Mouse (Mus musculus) liver, embryonic 13.5 days (tissue): ENCODE results near the gene Trpc7. TPM values are rescaled to one million over a fixed set of nuclear protein-coding genes. Genes with fewer than 3 reads are reported as not detected.

Experiments used
- ATAC-seq: fragments of 200-750 bp; cut with Nextera tagmentation; 2 replicates; pipeline ENCODE4 v1.8.0; 2017; ENCODE audit warnings: low read depth, mild to moderate bottlenecking, moderate number of reproducible peaks, moderate library complexity
- DNase-seq: peaks from one replicate; pipeline ENCODE4 v3.0.0; 2022
- H3K27ac ChIP-seq: fragments of 300-500 bp; sonication (generic); 2 replicates; pipeline ENCODE4 v1.5.1; 2015; ENCODE audit warnings: moderate library complexity, mild to moderate bottlenecking, inconsistent platforms
- H3K27me3 ChIP-seq: fragments of 300-500 bp; sonication (generic); 2 replicates; pipeline ENCODE4 v1.6.1; 2015; ENCODE audit warnings: mild to moderate bottlenecking, inconsistent platforms
- H3K36me3 ChIP-seq: fragments of 300-500 bp; sonication (generic); 2 replicates; pipeline ENCODE4 v1.6.1; 2015; ENCODE audit warnings: mild to moderate bottlenecking, inconsistent platforms
- H3K4me1 ChIP-seq: fragments of 300-500 bp; sonication (generic); replicated peaks from 2 replicates; pipeline ENCODE4 v1.6.1; 2015; ENCODE audit warnings: inconsistent platforms
- H3K4me2 ChIP-seq: fragments of 300-500 bp; sonication (generic); 2 replicates; pipeline ENCODE4 v1.6.1; 2015; ENCODE audit warnings: inconsistent platforms, mild to moderate bottlenecking, moderate library complexity
- H3K4me3 ChIP-seq: fragments of 300-500 bp; sonication (generic); replicated peaks from 2 replicates; pipeline ENCODE4 v1.5.1; 2015; ENCODE audit warnings: mild to moderate bottlenecking, inconsistent platforms
- H3K9ac ChIP-seq: fragments of 300-500 bp; sonication (generic); 2 replicates; pipeline ENCODE4 v1.6.1; 2015; ENCODE audit warnings: mild to moderate bottlenecking, inconsistent platforms
- H3K9me3 ChIP-seq: fragments of 300-500 bp; sonication (generic); replicated peaks from 2 replicates; pipeline ENCODE4 v1.6.1; 2016; ENCODE audit warnings: inconsistent platforms
- WGBS: fragments of 180-500 bp; shearing (Covaris S2); methylation state at CpG from one replicate; pipeline ENCODE4 v1.1.7; 2015; ENCODE audit not compliant: insufficient replicate concordance; 5-methylcytosine and 5-hydroxymethylcytosine counted together
- polyA plus RNA-seq: library from polyadenylated mRNA; unstranded; fragments of >200 nt; fragmentation: Nextera tagmentation; extraction: Ambion mirVana; gene quantifications from 2 replicates; pipeline ENCODE4 v1.2.1, GENCODE M21; 2015

Gene Trpc7
- polyA plus RNA-seq, 1 experiment from 2014 or later: not detected

DNA sequence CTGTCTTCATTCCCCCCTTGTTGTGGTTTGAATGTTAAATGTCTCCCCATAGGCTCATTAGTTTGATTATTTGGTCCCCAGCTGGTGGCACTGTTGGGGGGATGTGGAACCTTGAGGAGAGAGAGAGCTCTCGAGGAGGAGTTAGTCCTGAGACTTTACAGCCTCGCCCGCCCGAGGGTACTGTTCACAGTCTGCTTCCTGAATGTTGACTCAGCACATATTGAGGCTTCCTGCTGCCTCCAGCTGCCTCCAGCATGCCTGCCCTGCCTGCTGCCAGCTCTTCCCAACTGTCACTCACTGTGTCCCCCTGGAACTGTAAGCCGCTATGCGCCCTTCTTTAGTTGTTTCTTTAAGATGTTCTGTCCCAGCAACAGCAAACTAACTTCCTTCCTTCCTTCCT is 31.2 kb downstream of the Trpc7 start:
- H3K36me3 ChIP-seq: no peaks in the 10 kb centered on the region
- ATAC-seq (no peak), DNase-seq (no peak)
- H3K27ac ChIP-seq: no peak overlapping the region
- no peak overlapping the region for H3K4me3 ChIP-seq
- no peaks in the 10 kb centered on the region for H3K4me1 ChIP-seq
- H3K9ac ChIP-seq: no peak overlapping the region
- H3K9me3 ChIP-seq: no peaks in the 10 kb centered on the region
- no peaks in the 10 kb centered on the region for H3K27me3 ChIP-seq
- 70% methylated on average over 6 of the region's 6 CpGs for WGBS
- no peak overlapping the region for H3K4me2 ChIP-seq

DNA sequence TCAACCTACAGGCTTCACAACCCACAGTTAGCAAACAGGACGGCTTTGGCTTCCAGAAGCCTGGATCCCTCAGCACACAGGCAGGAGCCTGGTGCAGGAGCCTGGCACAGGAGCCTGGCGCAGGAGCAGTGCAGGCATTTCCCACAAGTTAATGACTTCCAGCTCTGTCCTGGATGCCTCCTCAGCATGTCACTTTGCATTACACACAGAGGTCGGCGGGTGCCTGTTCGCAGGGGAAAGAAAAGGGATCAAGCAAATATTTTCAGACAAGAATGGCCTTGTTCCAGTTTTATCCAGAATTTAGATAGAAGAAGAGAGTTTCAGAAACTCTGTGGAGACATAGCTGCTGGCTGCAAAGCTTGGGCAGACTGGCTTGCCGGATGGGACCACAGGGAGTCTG is 33.8 kb downstream of the Trpc7 start:
- no peaks in the 10 kb centered on the region for H3K4me1 ChIP-seq
- H3K27ac ChIP-seq: no peak overlapping the region
- H3K4me3 ChIP-seq: no peak overlapping the region
- 53% methylated on average over 6 of the region's 6 CpGs for WGBS
- no peaks in the 10 kb centered on the region for H3K27me3 ChIP-seq
- no peak for ATAC-seq
- no peak overlapping the region for H3K9ac ChIP-seq
- H3K9me3 ChIP-seq: no peaks in the 10 kb centered on the region
- DNase-seq: no peak
- H3K4me2 ChIP-seq: no peak overlapping the region
- H3K36me3 ChIP-seq: no peaks in the 10 kb centered on the region

DNA sequence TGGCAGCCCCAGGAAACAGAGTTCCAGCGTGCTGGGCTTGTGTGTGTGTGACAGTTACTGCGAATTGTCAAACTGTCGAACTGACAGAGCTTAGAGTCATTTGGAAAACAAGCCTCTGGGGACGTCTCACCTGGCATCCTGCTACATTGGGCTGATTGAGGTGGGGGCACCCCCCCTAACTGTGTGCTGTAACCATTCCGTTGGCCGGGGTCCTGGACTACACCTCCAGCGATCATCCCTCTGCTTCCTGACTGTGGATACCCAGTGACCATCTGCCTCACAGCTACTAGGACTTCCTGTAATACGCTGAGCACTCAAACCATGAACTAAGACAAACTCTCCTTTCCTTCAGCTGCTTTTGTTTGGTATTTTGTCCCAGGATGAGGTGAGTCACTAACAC is 41.3 kb downstream of the Trpc7 start:
- WGBS: 49% methylated on average over 8 of the region's 8 CpGs
- Histone ChIP-seq H3K4me3 (no peak overlapping the region), H3K27me3 (no peaks in the 10 kb centered on the region), H3K4me2 (no peak overlapping the region), H3K27ac (no peak overlapping the region), H3K9me3 (no peaks in the 10 kb centered on the region), H3K9ac (no peak overlapping the region), H3K36me3 (no peaks in the 10 kb centered on the region), H3K4me1 (no peaks in the 10 kb centered on the region)
- DNase-seq: no peak
- no peak for ATAC-seq

DNA sequence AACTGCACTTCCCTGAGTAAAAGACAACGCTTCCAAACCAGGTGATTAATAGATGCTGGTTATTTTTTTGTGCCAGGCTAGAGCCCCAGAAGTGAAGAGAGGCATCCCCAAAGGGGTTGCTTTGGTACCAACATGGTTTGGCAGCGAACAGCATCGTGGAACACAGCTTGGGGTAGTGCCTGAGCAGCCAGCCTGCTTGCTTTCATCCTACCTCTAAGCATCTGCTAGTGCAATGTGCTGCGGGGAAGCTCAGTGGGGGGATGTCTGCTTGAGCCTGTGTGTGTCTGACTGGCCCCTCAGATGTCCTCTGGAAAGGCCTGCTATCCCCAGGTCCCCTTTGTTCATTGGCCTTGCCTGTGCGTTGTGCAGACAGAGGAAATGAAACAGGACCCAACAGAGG is 42.4 kb downstream of the Trpc7 start:
- H3K9me3 ChIP-seq: no peaks in the 10 kb centered on the region
- DNase-seq: no peak
- H3K27me3 ChIP-seq: no peaks in the 10 kb centered on the region
- H3K4me2 ChIP-seq: no peak overlapping the region
- no peak for ATAC-seq
- 42% methylated on average over 5 of the region's 5 CpGs for WGBS
- no peaks in the 10 kb centered on the region for H3K4me1 ChIP-seq
- no peaks in the 10 kb centered on the region for H3K36me3 ChIP-seq
- H3K27ac ChIP-seq: no peak overlapping the region
- H3K4me3 ChIP-seq: no peak overlapping the region
- H3K9ac ChIP-seq: no peak overlapping the region

DNA sequence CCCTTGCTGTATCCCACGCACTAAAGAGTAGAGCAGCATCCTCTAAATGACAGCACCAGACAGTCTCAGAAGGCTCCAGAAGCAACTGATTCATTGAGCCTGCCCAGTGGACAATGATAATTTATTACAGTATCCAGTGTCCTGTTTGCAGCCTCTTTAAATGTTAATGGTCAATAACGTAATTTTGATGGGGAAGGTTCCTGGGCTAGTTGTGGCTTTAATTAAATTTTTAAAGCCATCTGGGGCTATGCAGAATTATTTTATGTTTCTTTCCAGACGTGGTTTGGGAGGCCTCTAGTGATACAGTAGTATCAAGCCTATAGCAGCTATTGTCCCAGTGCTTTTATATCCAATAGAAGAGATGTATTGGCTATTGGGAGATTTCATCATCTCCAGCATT is 49.9 kb downstream of the Trpc7 start:
- DNase-seq (no peak), ATAC-seq (no peak)
- Histone ChIP-seq H3K36me3 (no peaks in the 10 kb centered on the region), H3K4me3 (no peak overlapping the region), H3K9ac (no peak overlapping the region), H3K27ac (no peak overlapping the region), H3K27me3 (no peaks in the 10 kb centered on the region), H3K9me3 (no peaks in the 10 kb centered on the region), H3K4me1 (no peaks in the 10 kb centered on the region), H3K4me2 (no peak overlapping the region)
- 48% methylated on average over 3 of the region's 3 CpGs for WGBS

DNA sequence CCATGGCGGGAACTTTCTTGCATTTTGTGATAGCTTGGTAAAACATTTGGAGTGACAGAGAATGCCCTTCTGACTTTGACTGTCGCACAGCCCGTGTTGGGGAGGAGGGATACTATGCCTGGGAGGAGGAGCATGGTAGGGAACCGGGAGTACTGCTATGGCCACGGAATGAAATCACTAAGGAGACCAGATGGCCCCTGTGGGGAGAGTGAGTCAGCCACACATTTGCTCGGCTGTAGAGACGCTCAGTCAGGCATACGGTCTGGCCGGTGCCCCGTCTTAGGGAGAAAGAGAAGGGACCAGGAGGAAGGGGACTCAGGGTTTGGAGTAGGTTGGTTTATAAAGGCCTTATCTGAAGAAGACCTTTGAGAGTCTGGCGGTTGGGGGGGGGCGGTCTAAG is 80.3 kb downstream of the Trpc7 start:
- H3K4me1 ChIP-seq: no peaks in the 10 kb centered on the region
- H3K27ac ChIP-seq: no peak overlapping the region
- no peaks in the 10 kb centered on the region for H3K9me3 ChIP-seq
- H3K27me3 ChIP-seq: no peaks in the 10 kb centered on the region
- 75% methylated on average over 12 of the region's 12 CpGs for WGBS
- no peak for DNase-seq
- no peaks in the 10 kb centered on the region for H3K36me3 ChIP-seq
- no peak overlapping the region for H3K4me2 ChIP-seq
- H3K9ac ChIP-seq: no peak overlapping the region
- no peak for ATAC-seq
- H3K4me3 ChIP-seq: no peak overlapping the region

DNA sequence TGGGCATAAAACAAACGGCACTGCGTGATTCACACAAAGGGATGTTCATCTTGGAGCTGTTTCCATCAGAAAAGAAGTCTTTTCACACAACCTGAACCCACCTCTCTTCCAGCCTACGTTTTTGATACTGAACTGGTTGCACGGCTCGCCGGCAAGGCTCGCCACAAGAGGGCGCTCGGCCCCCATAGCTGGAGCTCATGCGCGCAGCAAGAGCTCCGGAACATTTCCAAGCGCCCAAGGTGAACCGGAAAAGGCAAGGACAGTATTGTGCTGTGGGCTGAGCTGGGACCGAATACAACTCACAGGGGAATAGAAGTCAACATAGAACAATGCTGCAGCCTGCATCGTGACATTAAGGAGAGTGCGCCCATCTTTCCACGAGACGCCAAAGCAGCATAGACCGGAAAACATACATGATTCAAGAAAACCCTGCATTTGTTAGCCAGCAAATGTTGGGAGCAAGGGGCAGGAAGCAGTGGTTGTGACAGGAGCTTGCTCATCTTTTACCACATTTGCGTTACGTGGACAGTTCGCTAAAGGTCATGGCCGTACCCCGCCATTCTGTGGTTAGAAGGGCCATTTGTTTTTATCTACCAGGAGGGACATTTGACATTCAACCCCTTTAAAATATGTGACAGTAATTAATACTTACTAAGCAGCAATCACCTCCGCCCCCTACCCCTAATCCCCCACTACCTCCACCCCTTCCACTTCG is 88.9 kb downstream of the Trpc7 start:
- H3K9me3 ChIP-seq: no peaks in the 10 kb centered on the region
- no peaks in the 10 kb centered on the region for H3K27me3 ChIP-seq
- no peaks in the 10 kb centered on the region for H3K36me3 ChIP-seq
- no peaks in the 10 kb centered on the region for H3K4me1 ChIP-seq
- no peak overlapping the region for H3K27ac ChIP-seq
- DNase-seq: peak; percentile 42
- H3K4me2 ChIP-seq: peak overlapping the region; percentile 45
- no peak overlapping the region for H3K9ac ChIP-seq
- 8% methylated on average over 27 of the region's 27 CpGs for WGBS
- no peak for ATAC-seq
- no peak overlapping the region; the same call in 1 of the 2 replicates for H3K4me3 ChIP-seq

DNA sequence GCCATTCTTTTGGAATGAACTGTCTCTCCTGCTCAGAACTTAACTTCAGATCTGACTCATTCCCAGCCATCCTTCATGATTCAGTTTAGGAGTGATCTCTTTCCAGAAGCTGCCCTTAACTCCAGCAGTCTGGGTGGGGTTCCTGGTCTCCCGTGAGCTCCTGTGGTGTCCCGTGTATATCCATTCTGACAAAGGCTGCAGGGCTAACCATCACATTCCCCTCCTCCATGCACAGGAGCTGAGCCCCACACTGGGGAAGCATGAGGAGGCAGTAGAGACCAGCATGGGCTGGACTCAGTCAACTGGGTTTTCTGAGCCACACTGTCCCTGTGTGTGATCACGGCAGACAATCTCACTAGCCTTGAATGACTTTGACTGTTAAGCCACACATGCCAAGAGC is 90.7 kb downstream of the Trpc7 start:
- Histone ChIP-seq H3K4me2 (no peak overlapping the region), H3K27ac (no peak overlapping the region), H3K4me3 (no peak overlapping the region), H3K4me1 (no peaks in the 10 kb centered on the region), H3K9me3 (no peaks in the 10 kb centered on the region), H3K9ac (no peak overlapping the region), H3K36me3 (no peaks in the 10 kb centered on the region), H3K27me3 (no peaks in the 10 kb centered on the region)
- ATAC-seq: no peak
- WGBS: 76% methylated on average over 3 of the region's 3 CpGs
- no peak for DNase-seq

DNA sequence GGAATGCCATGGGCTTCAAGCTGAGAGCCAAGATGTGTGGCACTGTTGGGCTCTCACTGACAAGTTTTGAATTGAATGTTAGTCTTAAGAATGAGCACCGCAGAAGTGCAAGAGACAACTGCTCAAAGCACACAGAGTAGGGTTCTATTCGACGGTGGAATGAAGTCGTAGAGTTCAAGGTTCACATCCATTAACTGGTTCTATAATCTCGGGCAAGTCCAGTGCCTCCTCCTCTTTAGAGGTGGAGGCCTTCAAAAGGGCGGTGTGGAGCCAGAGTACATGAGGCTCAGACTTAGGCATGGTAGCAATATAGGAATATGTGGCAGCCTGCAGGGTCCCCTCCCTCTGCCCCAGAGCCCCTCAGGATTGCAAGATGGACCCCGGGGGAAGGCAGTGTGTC is 98.3 kb downstream of the Trpc7 start:
- no peak for DNase-seq

DNA sequence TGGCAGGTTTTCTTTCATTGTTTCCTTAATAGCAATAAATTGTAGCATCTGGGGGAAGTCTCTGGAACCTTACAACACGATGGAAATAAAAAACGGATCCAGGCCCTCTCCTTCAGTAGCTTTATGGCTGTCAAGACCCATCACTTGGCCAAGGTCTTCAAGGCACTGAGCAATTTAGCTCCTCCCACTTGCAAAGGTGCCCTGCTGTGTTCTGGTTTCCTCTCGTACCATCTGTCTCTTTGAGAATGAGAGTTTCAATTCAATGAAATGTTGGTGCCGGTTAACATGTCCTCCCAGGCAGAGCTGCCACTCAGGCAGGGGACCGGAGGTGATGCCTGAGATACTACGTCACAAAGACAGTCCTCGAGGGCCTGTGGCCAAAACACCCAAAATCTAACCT is 100.3 kb downstream of the Trpc7 start:
- Histone ChIP-seq H3K4me2 (no peak overlapping the region), H3K9ac (no peak overlapping the region), H3K27me3 (no peaks in the 10 kb centered on the region), H3K4me1 (no peaks in the 10 kb centered on the region), H3K36me3 (no peaks in the 10 kb centered on the region), H3K27ac (no peak overlapping the region), H3K9me3 (no peaks in the 10 kb centered on the region), H3K4me3 (no peak overlapping the region)
- DNase-seq (no peak), ATAC-seq (no peak)
- WGBS: 67% methylated on average over 7 of the region's 7 CpGs

More for the DNA sequence above, 98.3 kb downstream of the Trpc7 start:
- Histone ChIP-seq H3K36me3 (no peaks in the 10 kb centered on the region), H3K9me3 (no peaks in the 10 kb centered on the region), H3K4me1 (no peaks in the 10 kb centered on the region), H3K4me2 (no peak overlapping the region), H3K9ac (no peak overlapping the region), H3K4me3 (no peak overlapping the region), H3K27ac (no peak overlapping the region), H3K27me3 (no peaks in the 10 kb centered on the region)
- no peak for ATAC-seq
- 69% methylated on average over 7 of the region's 7 CpGs for WGBS

DNA sequence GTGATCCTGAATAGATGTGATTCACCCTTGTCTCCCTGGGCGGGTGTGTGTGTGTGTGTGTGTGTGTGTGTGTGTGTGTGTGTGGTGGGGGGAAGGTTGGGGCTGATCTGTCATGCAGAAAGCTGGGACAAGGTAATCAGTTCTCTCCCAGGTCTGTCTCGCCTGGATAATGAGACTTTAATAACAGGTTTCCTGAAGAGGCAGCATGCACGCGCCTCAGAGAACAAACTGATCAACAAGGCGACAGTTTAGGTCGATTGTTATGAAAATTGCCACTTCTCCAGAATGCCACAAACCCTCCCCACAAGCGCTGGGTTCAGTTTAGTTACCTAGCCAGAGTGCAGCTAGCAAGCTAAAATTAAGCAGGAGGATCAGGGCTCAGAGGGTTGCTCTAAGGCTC is 101.4 kb downstream of the Trpc7 start:
- WGBS: 46% methylated on average over 7 of the region's 7 CpGs
- Histone ChIP-seq H3K36me3 (no peaks in the 10 kb centered on the region), H3K9me3 (no peaks in the 10 kb centered on the region), H3K4me2 (no peak overlapping the region), H3K27ac (no peak overlapping the region), H3K9ac (no peak overlapping the region), H3K4me3 (no peak overlapping the region), H3K4me1 (no peaks in the 10 kb centered on the region), H3K27me3 (no peaks in the 10 kb centered on the region)
- DNase-seq (no peak), ATAC-seq (no peak)

DNA sequence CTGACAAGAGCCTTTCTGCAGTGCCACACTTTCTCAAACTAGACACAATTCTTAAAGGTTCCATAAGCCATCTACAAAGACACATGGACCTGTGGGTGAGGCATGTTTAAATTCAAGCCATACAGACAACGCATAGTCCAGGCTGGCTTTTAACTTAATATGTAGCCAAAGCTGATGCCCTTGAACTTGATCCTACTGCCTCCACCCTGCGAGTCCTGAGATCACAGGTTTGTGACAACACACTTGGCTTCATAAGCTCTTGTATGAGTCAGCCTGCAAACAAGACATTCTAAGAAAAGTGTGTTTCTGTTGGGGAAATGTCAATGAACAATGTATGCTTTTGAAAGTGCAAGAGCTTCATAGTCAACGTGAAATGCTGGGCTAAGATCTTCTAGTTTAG is 102.9 kb downstream of the Trpc7 start:
- 64% methylated on average over 3 of the region's 3 CpGs for WGBS
- no peaks in the 10 kb centered on the region for H3K27me3 ChIP-seq
- no peaks in the 10 kb centered on the region for H3K4me1 ChIP-seq
- H3K4me3 ChIP-seq: no peak overlapping the region
- no peak overlapping the region for H3K4me2 ChIP-seq
- H3K27ac ChIP-seq: no peak overlapping the region
- DNase-seq: no peak
- no peaks in the 10 kb centered on the region for H3K9me3 ChIP-seq
- H3K36me3 ChIP-seq: no peaks in the 10 kb centered on the region
- ATAC-seq: no peak
- no peak overlapping the region for H3K9ac ChIP-seq
